Mouse (Mus musculus): ENCODE data around the gene Npas2.

Npas2 gene

GRCm38 (mm10) chr1:39374231-39374809 is 180.8 kb downstream of the Npas2 start:
- no peak for DNase-seq (ENCODE audit: low spot score in 2 of 2)

GRCm38 (mm10) chr1:39376121-39376520 is 182.6 kb downstream of the Npas2 start:
- no peak for DNase-seq (ENCODE audit: low spot score in 2 of 2)

- DNase-seq (ENCODE audit: low spot score in 2 of 2): no peak
Observed at GRCm38 (mm10) chr1:39376726-39377240, 183.3 kb downstream of the Npas2 start.

- no peak for DNase-seq (ENCODE audit: low spot score in 2 of 2)
Observed at GRCm38 (mm10) chr1:39378540-39378939, 185.0 kb downstream of the Npas2 start.

- DNase-seq (ENCODE audit: low spot score in 2 of 2): no peak
Observed at GRCm38 (mm10) chr1:39379021-39379420, 185.5 kb downstream of the Npas2 start.

GRCm38 (mm10) chr1:39381017-39381416 is 187.5 kb downstream of the Npas2 start:
- DNase-seq (ENCODE audit: low spot score in 2 of 2): no peak

GRCm38 (mm10) chr1:39384914-39385313 is 191.4 kb downstream of the Npas2 start:
- no peak for DNase-seq (ENCODE audit: low spot score in 2 of 2)

GRCm38 (mm10) chr1:39386456-39386855 is 192.9 kb downstream of the Npas2 start:
- DNase-seq (ENCODE audit: low spot score in 2 of 2): no peak

- DNase-seq (ENCODE audit: low spot score in 2 of 2): no peak
Observed at GRCm38 (mm10) chr1:39387497-39387896, 194.0 kb downstream of the Npas2 start.

- DNase-seq (ENCODE audit: low spot score in 2 of 2): no peak
Observed at GRCm38 (mm10) chr1:39388163-39388562, 194.6 kb downstream of the Npas2 start.

GRCm38 (mm10) chr1:39389338-39389737 is 195.8 kb downstream of the Npas2 start:
- no peak for DNase-seq (ENCODE audit: low spot score in 2 of 2)

GRCm38 (mm10) chr1:39391652-39392051 is 198.1 kb downstream of the Npas2 start:
- DNase-seq (ENCODE audit: low spot score in 2 of 2): no peak

GRCm38 (mm10) chr1:39392189-39392588 is 198.7 kb downstream of the Npas2 start:
- DNase-seq (ENCODE audit: low spot score in 2 of 2): peak; percentile 70 to 76

- DNase-seq (ENCODE audit: low spot score in 2 of 2): no peak
Observed at GRCm38 (mm10) chr1:39393217-39393867, 199.8 kb downstream of the Npas2 start.

GRCm38 (mm10) chr1:39394096-39394495 is 200.6 kb downstream of the Npas2 start:
- DNase-seq (ENCODE audit: low spot score in 2 of 2): no peak

- no peak for DNase-seq (ENCODE audit: low spot score in 2 of 2)
Observed at GRCm38 (mm10) chr1:39394650-39395049, 201.1 kb downstream of the Npas2 start.

- no peak for DNase-seq (ENCODE audit: low spot score in 2 of 2)
Observed at GRCm38 (mm10) chr1:39396347-39396746, 202.8 kb downstream of the Npas2 start.

- no peak for DNase-seq (ENCODE audit: low spot score in 2 of 2)
Observed at GRCm38 (mm10) chr1:39398284-39398683, 204.8 kb downstream of the Npas2 start.

GRCm38 (mm10) chr1:39399228-39399627 is 205.7 kb downstream of the Npas2 start:
- DNase-seq (ENCODE audit: low spot score in 2 of 2): no peak

- no peak for DNase-seq (ENCODE audit: low spot score in 2 of 2)
Observed at GRCm38 (mm10) chr1:39400173-39400572, 206.6 kb downstream of the Npas2 start.

- DNase-seq (ENCODE audit: low spot score in 2 of 2): no peak
Observed at GRCm38 (mm10) chr1:39407108-39407507, 213.6 kb downstream of the Npas2 start.

- no peak for DNase-seq (ENCODE audit: low spot score in 2 of 2)
Observed at GRCm38 (mm10) chr1:39408123-39408522, 214.6 kb downstream of the Npas2 start.

GRCm38 (mm10) chr1:39408668-39409067 is 215.1 kb downstream of the Npas2 start:
- no peak for DNase-seq (ENCODE audit: low spot score in 2 of 2)

All from spleen, postnatal 10 days (tissue).